Mouse (Mus musculus): ENCODE measurements at regions not wholly inside any gene's neighbourhood (a gene's known extent, or its start where the extent isn't known, plus 50 kb on each side); places are given as distances from the start of the nearest gene placed in this dataset.

GRCm38 (mm10) chr10:54337234-54337633, 260.8 kb upstream of the Man1a start:
- no peaks in the 10 kb centered on the region for H3K36me3 ChIP-seq (ENCODE audit: control insufficient read depth, insufficient read depth)
- no peak overlapping the region for H3K4me3 ChIP-seq (ENCODE audit: insufficient read depth, poor library complexity, severe bottlenecking)
- H3K79me3 ChIP-seq (ENCODE audit: low read depth) = no peaks in the 10 kb centered on the region
- TF ChIP-seq USF1 (IDR thresholded peaks at IDR 0.05; ENCODE audit: low read depth) (no peak), CTCF (IDR thresholded peaks at IDR 0.05; ENCODE audit: control insufficient read depth, insufficient read depth, insufficient read length) (no peak), CEBPB (IDR thresholded peaks at IDR 0.05; ENCODE audit: low read depth) (no peak), FOSL1 (IDR thresholded peaks at IDR 0.05; ENCODE audit: insufficient read depth, low read length, poor library complexity, severe bottlenecking) (no peak), MYOG (IDR thresholded peaks at IDR 0.05; ENCODE audit: control insufficient read depth, extremely low read depth, insufficient read length) (no peak), MYOD1 (IDR thresholded peaks at IDR 0.05; ENCODE audit: control insufficient read depth, insufficient read length, low read depth) (no peak), MAX (IDR thresholded peaks at IDR 0.05) (no peak)
- H3K27me3 ChIP-seq (ENCODE audit: control insufficient read depth, insufficient read depth, insufficient read length) = no peaks in the 10 kb centered on the region
- no peak overlapping the region for H3ac ChIP-seq (ENCODE audit: control insufficient read depth, insufficient read length, low read depth)
- no peaks in the 10 kb centered on the region for H3K79me2 ChIP-seq (ENCODE audit: control insufficient read depth, insufficient read depth)
